Mouse (Mus musculus): ENCODE measurements around the gene Rnd2.

Gene Rnd2

DNA sequence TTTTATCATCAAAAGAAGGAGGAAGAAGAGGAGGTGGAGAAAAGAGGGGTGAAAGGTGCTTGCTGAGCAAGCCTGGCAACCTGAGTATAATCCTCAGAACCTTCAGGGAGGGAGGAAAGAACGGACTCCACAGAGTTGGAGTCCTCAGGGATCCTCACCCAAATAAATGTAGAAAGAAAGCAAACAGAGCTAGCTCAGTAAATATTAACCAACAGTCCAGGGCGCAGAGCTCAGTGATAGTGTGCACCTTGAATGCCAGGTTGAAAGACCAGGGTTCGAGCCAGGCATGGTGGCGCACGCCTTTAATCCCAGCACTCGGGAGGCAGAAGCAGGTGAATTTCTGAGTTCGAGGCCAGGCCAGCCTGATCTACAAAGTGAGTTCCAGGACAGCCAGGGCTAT lies 9.2 kb upstream of the Rnd2 start:
- POLR2A ChIA-PET, result interaction anchor here in 3 of 4 experiments (0.6 to 24.0 kb wide), 13 partner anchors 6 to 130 kb away, joined by 3 to 550 read pairs (median 4); partner anchors contain the start of genes Rpl27 (in 3 of the 3), Rnd2 (in 2 of the 3), Vat1 (in 2 of the 3) and Aoc2 (in 1 of the 3)
- CTCF ChIA-PET, result interaction anchor here in 2 of 4 experiments (0.5 to 1.7 kb wide), 2 partner anchors 14 to 116 kb away, joined by 5 to 6 read pairs; partner anchors contain the start of gene Rpl27 (in 1 of the 2)

DNA sequence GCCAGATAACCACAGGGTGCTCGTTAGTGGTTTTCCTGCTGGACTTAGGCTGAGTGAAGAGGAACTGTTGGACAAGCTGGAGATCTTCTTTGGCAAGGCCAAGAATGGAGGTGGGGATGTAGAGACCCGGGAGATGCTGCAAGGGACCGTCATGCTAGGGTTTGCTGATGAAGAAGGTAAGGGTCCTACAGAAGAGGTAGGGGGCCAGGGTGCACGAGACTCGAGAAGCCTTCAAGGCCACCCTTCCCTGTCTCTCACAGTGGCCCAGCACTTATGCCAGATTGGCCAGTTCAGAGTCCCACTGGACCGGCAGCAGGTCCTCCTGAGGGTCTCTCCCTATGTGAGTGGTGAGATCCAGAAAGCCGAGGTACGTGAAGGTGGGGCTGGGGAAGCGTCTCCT lies 7.2 kb upstream of the Rnd2 start:
- POLR2A ChIA-PET, result interaction anchor here in 3 of 4 experiments (1.3 to 24.0 kb wide), 10 partner anchors 5 to 126 kb away, joined by 3 to 550 read pairs (median 12); partner anchors contain the start of genes Rpl27 (in 3 of the 3), Rnd2 (in 2 of the 3), Vat1 (in 2 of the 3) and Brca1 (in 1 of the 3)
- CTCF ChIA-PET, result interaction anchor here in 1 of 4 experiments (0.6 kb wide), 1 partner anchor 8 kb away, joined by 3 read pairs; no protein-coding TSS in a partner anchor

DNA sequence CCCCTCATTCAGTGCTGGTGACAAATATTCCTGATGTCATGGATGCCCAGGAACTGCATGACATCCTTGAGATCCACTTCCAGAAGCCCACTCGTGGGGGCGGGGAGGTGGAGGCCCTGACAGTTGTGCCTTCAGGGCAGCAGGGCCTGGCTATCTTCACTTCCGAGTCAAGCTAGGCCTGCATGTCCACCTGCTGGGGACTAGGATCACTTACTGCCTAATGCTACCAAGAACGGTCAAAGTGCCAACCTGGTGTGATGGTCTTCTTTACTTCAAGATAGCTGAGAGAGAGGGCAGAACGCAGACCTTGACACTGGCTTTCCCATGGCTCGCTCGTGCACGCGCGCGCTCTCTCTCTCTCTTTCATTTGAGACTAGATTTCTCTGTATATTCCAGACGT lies 6.6 kb upstream of the Rnd2 start:
- CTCF ChIA-PET, result interaction anchor here in 3 of 4 experiments (0.6 to 1.3 kb wide), 7 partner anchors 8 to 400 kb away, joined by 3 to 8 read pairs (median 4); partner anchors contain the start of gene Rpl27 (in 2 of the 3)

DNA sequence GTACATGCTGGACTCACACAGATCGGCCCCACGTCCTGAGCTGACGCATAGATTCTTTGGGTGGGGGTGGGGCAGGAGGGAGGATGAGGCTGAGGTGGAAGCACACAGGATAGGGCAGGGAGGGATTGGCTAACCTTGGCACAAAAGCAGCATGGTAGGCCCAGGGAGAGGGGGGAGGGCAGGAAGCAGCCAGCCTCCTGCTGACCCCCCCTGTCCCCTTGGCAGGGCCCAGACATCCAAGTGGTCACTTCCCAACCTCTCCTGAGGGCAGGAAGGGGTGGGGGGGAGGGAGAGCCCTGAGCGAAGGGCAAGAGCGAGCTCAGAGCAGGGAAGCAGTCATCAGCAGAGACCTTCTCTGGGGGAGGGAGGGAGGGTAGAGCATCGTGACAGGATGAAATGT lies 5.1 kb upstream of the Rnd2 start:
- POLR2A ChIA-PET, result interaction anchor here in 3 of 4 experiments (0.6 to 24.0 kb wide), 28 partner anchors 3 to 1549 kb away, joined by 3 to 550 read pairs (median 5); partner anchors contain the start of genes Rpl27 (in 3 of the 3), Gm27029 (in 2 of the 3), Ifi35 (in 2 of the 3) and Rnd2 (in 2 of the 3)
- CTCF ChIA-PET, result interaction anchor here (0.6 to 2.1 kb wide), 10 partner anchors 15 to 503 kb away, joined by 3 to 16 read pairs (median 4); partner anchors contain the start of gene Rpl27 (in 1 of the 4)

More for the DNA sequence above, 6.6 kb upstream of the Rnd2 start:
- POLR2A ChIA-PET, result interaction anchor here (0.7 to 24.0 kb wide), 21 partner anchors 4 to 132 kb away, joined by 3 to 550 read pairs (median 6); partner anchors contain the start of genes Rpl27 (in 4 of the 4), Ifi35 (in 2 of the 4), Nbr1 (in 2 of the 4) and Rnd2 (in 2 of the 4)

DNA sequence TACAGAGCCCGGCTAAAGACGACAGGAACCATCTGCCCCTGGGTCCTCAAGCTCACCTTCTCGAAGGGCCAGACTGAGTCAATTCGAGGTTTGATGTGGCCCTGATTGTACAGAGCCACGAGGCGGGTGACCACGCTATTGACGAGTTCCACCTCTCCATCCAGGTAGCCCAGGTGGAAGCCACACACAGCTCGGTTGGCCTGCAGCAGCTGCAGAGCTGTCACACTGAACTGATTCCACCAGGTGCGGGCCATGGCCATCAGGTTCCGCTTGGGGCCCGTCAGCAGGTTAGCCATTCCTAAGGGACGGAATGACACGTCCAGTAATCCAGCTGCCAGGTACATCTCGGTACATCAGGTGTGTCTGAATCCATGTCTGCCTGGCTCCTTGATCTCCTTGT lies 4.5 kb upstream of the Rnd2 start:
- ChIA-PET CTCF (interaction anchor here in 1 of 4 experiments (2.1 kb wide), 1 partner anchor 18 kb away, joined by 6 read pairs; the partner anchor contains the start of gene Rpl27), POLR2A (interaction anchor here in 3 of 4 experiments (1.0 to 24.0 kb wide), 13 partner anchors 2 to 41 kb away, joined by 3 to 550 read pairs (median 7); partner anchors contain the start of genes Rpl27 (in 3 of the 3), Gm27029 (in 1 of the 3), Ifi35 (in 1 of the 3) and Ptges3l (in 1 of the 3))

DNA sequence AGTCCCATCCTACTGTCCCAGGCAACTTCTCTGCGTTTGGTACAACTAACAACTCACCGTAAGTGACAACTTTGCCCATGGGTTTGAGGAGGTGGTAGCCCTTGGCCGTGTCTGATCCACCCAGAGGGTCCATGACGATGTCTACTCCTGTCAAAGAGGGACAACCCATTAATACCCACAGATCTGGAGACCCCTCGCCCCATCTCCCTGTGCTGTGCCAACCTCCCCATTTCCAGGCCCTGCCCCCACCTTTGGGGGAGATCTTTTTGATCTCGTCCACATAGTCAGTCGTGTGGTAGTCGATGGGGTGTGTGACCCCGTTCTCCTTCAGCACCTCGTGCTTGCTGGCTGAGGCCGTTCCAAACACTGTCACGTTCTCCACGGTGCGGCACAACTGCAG lies 2.7 kb upstream of the Rnd2 start:
- ChIA-PET POLR2A (interaction anchor here in 3 of 4 experiments (0.6 to 24.0 kb wide), 4 partner anchors 12 to 463 kb away, joined by 3 to 550 read pairs (median 59); partner anchors contain the start of genes Rpl27 (in 2 of the 3) and Ifi35 (in 1 of the 3)), CTCF (no interaction called here)

DNA sequence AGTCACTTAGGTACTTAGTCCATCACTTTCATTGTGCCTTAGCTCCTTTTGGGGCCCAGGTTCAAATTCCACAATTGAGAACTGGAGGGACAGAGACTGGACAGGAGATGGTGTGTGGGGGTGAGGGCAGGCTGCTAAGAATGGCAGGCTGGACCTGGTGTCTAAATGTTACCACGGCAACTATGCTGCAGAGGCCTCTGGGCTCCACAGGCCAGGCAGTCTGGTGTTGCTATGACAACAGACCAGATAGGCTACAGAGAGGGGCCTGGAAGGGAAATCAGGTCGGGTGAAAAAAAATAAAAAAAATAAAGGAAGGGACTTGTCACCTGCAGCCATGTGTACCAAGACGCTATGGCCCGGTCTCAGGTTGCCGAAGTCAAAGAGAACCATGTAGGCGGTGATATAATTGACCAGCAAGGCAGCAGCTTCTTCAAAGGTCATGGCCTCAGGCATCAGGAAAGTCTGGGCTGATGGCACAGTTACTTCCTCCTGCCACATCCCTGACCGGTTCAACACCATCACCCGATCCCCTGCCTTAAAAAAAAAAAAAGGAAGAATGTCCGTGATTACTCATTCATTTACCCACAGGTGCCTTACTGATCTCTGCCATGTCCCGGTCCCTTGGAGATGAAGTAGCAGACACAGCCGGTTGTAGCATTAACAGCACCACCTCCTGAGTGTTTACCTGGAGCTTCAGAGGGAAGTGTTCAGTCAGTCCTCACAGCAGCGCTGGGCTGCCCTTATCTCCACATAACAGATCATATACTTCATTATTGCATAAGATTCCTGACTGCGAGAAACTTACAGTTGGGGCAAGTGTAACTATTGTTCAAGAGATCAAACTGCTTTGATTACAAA lies 2.0 kb upstream of the Rnd2 start:
- CTCF ChIA-PET, result no interaction called here
- POLR2A ChIA-PET, result interaction anchor here in 3 of 4 experiments (0.6 to 24.0 kb wide), 12 partner anchors 7 to 462 kb away, joined by 3 to 550 read pairs (median 12); partner anchors contain the start of genes Rpl27 (in 3 of the 3) and Ifi35 (in 2 of the 3)

DNA sequence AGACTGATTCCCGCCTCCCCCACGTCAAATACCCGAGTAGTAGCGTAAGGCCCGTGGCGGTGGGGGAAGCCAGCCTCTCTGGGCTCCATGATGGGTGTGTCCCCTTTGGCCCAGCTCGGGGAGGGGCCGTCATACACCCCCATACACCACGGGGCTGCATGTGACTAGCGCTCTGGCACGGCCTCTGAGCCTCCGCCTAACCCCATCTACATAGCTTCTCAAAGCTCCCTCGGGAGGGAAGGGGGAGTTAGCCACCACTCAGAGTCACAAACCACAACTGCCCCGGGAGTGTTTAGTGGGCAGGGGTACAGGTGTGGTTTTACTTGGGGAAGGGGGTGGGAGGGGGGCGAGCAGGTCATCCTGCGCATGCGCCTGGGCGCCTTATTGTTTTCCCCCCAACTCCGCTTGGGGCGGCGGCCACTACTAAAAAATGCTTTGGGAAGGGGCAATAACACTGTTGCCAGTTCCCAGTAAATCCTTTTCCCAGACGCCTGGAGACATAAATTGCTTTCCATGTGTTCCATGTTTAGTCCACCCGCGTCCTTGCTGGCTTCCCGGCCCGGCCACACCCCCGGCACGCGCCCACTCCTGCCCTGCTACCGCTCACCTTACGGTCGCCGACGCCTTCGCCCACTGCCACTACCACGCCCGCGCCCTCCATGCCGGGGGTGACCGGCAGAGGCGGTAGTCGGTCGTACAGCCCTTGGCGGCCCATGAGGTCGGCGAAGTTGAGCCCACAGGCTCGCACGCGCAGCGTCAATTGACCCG lies 486 bp downstream of the Rnd2 start:
- ChIA-PET POLR2A (interaction anchor here (0.6 to 24.0 kb wide), 74 partner anchors 9 to 1146 kb away, joined by 3 to 550 read pairs (median 4); partner anchors contain the start of genes Rpl27 (in 4 of the 4), Aarsd1 (in 3 of the 4), Brca1 (in 2 of the 4) and Cntd1 (in 2 of the 4)), CTCF (interaction anchor here (0.5 to 2.8 kb wide), 13 partner anchors 13 to 338 kb away, joined by 3 to 19 read pairs (median 3); partner anchors contain the start of gene Rpl27 (in 1 of the 4))

DNA sequence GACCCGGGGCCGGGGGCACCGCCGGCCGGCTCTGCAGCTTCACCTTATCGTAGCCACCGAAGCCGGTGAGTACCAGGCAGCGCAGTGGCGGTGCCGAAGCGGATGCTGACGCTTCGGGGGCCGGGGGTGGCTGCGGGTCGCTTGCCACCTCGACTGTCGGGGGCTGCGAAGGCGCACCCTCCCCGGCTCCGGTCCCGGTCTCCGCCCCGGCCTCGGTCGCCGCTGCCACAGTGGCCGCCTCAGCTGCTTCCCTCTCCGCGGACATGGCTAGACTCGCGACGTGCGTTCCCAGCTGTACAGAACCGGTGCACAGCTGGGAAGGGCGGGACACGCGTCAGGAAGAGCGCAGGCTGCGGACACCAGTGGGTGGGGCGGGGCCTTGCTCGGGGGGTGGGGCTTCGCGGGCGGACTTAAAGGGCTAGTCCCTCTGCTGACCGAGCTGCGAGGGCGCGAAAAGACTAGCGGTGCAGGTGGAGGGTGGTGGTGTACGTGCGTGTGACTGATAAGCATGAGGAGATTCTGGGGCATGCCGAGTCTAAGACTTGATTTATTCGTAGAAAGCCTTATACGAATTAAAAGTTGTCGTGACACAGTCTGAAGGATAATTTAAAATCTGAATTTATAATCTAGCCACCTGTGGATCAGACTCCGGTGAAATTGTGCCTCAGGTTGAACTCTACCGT lies 1.2 kb downstream of the Rnd2 start, which contains the start of gene Vat1:
Gene Vat1, minus strand, starts transcription at position 362 of the 683 bp plus-strand sequence.
- ChIA-PET POLR2A (interaction anchor here in 3 of 4 experiments (0.6 to 24.0 kb wide), 30 partner anchors 9 to 346 kb away, joined by 3 to 550 read pairs (median 6); partner anchors contain the start of genes Rpl27 (in 3 of the 3), Brca1 (in 2 of the 3), Ifi35 (in 2 of the 3) and Nbr1 (in 2 of the 3)), CTCF (interaction anchor here in 3 of 4 experiments (0.5 to 2.8 kb wide), 11 partner anchors 15 to 339 kb away, joined by 3 to 19 read pairs (median 5); partner anchors contain the start of gene Rpl27 (in 1 of the 3))

DNA sequence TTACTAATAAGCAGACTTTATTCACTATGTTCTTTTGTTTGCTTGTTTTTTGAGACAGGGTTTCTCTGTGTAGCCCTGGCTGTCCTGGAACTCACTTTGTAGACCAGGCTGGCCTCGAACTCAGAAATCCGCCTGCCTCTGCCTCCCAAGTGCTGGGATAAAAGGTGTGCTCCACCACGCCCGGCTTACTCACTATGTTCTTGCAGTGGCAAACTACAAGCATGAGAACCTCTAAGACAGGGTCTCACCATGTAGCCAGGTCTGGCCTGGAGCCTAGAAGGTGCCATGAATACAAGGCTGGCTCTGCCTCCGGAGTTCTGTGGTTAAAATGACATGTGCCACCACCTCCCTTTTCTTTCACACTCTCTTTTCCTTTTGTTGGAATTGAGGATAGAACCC lies 1.8 kb downstream of the Rnd2 start:
- ChIA-PET POLR2A (interaction anchor here in 3 of 4 experiments (0.6 to 24.0 kb wide), 17 partner anchors 11 to 328 kb away, joined by 3 to 550 read pairs (median 16); partner anchors contain the start of genes Rpl27 (in 3 of the 3), Brca1 (in 1 of the 3), Ifi35 (in 1 of the 3) and Nbr1 (in 1 of the 3)), CTCF (interaction anchor here in 2 of 4 experiments (1.0 to 2.1 kb wide), 5 partner anchors 14 to 286 kb away, joined by 3 to 11 read pairs (median 5); no protein-coding TSS in a partner anchor)

DNA sequence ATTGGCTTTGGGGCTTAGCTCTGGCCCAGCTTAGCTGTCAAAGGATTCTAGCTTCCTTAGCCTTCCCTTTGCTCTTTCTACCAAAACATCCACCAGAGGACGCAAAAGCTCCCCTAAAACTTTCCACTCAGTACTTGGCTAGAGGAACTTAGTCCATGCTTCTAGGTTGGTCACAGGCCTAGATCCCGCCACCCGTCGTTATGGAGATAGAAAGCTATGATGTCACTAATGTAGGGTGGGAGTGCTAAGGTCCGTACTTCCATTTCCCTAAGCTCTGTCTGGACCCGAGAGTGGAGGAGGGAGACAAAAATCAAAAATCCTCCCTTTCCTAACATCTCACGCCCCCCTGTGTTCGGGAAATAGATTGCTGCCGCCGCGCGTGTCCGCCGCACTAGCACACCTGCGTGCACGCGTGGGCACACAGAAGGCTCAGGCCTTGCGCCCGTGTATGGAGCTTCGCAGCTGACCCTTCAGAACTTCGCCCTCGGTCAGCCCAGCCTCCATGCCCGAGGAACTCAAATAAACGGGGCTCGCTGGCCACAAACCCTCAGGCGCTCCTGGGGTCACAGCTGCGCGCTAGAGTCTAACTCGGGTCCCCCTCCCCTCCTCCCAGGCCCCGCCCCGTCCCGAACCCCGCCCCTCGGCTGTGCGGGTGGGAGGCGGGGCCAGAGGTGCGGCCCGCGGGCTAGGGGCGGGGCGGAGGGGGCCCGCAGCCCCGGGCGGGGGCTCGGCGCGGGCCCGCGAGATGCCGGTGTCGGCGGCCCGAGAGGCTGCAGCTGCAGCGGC lies 2.9 kb downstream of the Rnd2 start:
- POLR2A ChIA-PET, result interaction anchor here (0.5 to 24.0 kb wide), 72 partner anchors 8 to 849 kb away, joined by 3 to 550 read pairs (median 4); partner anchors contain the start of genes Rpl27 (in 4 of the 4), Ifi35 (in 2 of the 4), Nbr1 (in 2 of the 4) and Rdm1 (in 2 of the 4)
- CTCF ChIA-PET, result interaction anchor here (0.5 to 2.1 kb wide), 32 partner anchors 9 to 781 kb away, joined by 3 to 12 read pairs (median 4); partner anchors contain the start of genes Rpl27 (in 2 of the 4), BC030867 (in 1 of the 4) and Tmem106a (in 1 of the 4)

DNA sequence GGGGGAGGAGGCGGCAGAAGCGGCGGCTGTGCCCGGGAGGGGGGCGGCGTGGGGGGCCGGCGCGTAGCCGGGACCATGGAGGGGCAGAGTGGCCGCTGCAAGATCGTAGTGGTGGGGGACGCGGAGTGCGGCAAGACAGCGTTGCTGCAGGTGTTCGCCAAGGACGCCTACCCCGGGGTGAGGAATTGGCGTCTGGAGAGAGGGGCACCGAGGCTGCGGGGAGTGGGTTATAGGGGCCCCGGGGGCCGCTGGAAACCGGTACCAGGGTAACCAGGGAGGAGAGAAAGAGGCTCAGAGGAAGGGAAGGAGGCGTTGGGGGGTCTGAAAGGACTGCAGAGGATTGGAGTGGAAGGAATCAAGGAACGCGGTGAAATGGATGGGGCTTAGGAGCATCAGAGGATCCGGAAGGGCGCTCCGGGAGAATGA lies 3.5 kb downstream of the Rnd2 start:
- CTCF ChIA-PET, result interaction anchor here in 3 of 4 experiments (0.5 to 2.1 kb wide), 16 partner anchors 9 to 317 kb away, joined by 3 to 12 read pairs (median 4); partner anchors contain the start of genes Rpl27 (in 2 of the 3) and Tmem106a (in 1 of the 3)
- POLR2A ChIA-PET, result interaction anchor here (0.7 to 24.0 kb wide), 37 partner anchors 9 to 404 kb away, joined by 3 to 550 read pairs (median 5); partner anchors contain the start of genes Rpl27 (in 4 of the 4), Brca1 (in 2 of the 4), Nbr1 (in 2 of the 4) and Rdm1 (in 2 of the 4)

DNA sequence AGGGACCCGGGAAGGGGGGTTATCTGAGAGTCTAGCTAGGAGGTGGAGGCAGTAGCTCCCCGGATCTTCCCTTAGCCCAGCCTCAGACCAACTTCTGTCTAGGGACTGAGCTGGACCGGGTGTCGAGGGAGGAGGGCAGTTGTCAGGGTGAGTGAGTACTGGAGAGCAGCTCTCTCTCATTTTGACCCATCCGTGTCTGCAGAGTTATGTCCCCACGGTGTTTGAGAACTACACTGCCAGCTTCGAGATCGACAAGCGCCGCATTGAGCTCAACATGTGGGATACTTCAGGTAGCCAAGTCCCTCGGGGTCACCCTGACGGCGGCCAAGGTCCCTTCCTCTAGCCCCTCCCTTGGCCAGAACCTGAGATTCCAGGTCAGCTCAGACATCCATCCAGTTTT lies 3.9 kb downstream of the Rnd2 start:
- ChIA-PET POLR2A (interaction anchor here (0.6 to 24.0 kb wide), 29 partner anchors 9 to 405 kb away, joined by 3 to 550 read pairs (median 10); partner anchors contain the start of genes Rpl27 (in 3 of the 4), Brca1 (in 2 of the 4), Nbr1 (in 2 of the 4) and Rdm1 (in 2 of the 4)), CTCF (interaction anchor here (0.5 to 1.5 kb wide), 8 partner anchors 12 to 318 kb away, joined by 3 to 7 read pairs (median 3); no protein-coding TSS in a partner anchor)

DNA sequence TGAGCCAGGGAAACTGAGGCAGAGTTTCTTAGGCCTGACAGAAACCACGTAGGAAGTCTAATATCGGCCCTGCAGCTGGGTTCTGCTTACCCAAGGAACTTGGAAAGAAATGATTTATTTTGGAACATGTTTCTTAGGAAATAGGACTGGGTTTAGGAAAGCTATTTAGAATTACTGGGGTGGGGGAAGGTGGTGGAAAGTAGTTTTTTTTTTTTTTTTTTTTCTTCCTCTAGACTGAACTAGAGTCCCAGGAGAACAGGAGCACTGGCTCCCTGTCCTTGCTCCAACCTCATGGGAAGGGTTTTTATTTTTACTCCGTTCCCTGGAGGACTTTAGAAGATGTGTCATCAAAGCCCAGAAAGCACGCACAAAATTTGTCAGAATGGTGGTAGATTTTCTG lies 4.4 kb downstream of the Rnd2 start:
- ChIA-PET POLR2A (interaction anchor here (0.6 to 24.0 kb wide), 25 partner anchors 9 to 405 kb away, joined by 3 to 550 read pairs (median 11); partner anchors contain the start of genes Rpl27 (in 3 of the 4), Brca1 (in 2 of the 4), Nbr1 (in 2 of the 4) and Rdm1 (in 2 of the 4)), CTCF (interaction anchor here in 3 of 4 experiments (0.5 to 1.5 kb wide), 6 partner anchors 10 to 318 kb away, joined by 3 to 6 read pairs (median 3); no protein-coding TSS in a partner anchor)

Data from embryonic stem cell, embryonic (primary cell).